Mouse (Mus musculus) liver, embryonic 14.5 days (tissue): ENCODE measurements around the gene Pitpnm1.

ENCODE experiments used
- CTCF ChIP-seq: IDR thresholded peaks from 2 replicates; pipeline ENCODE4 v1.5.1; 2016; ENCODE audit warnings: antibody characterized with exemption, low read depth, control low read depth
- EP300 ChIP-seq: IDR thresholded peaks from 2 replicates; pipeline ENCODE4 v1.6.1; 2016; ENCODE audit warnings: antibody characterized with exemption, low read depth

DNA sequence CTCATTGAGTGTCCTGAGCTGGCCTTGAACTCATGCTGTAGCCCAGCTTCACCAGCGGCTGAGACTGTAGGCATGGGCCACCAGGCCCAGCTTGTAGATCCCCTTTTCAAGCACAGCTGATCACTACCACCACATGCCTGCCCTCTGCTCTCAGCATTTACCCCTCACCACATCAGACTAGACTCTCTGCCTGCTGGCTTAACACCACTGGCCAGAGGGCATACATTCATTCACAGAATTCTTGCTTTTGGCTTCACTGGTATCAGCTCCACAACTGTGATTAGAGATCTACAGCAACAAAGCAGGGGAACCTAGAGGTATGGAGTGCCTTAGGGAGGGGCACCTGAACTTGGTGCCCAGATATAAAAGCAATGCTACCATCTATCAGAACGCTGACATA, 20.7 kb downstream of the Pitpnm1 start:
- TF ChIP-seq CTCF: no peak
- no peak for TF ChIP-seq EP300
